Mouse (Mus musculus): ENCODE measurements around the gene Hs3st6. TPM values are rescaled to one million over a fixed set of nuclear protein-coding genes. Genes with fewer than 3 reads are reported as not detected.
"Not testable (repeated sequence)": the region's sequence is repeated elsewhere in the genome, so short reads cannot be mapped to it uniquely, and the experiment has no call there.

The Hs3st6 gene
- polyA plus RNA-seq, 1 experiment from 2014 or later, result 2.5 TPM

DNA sequence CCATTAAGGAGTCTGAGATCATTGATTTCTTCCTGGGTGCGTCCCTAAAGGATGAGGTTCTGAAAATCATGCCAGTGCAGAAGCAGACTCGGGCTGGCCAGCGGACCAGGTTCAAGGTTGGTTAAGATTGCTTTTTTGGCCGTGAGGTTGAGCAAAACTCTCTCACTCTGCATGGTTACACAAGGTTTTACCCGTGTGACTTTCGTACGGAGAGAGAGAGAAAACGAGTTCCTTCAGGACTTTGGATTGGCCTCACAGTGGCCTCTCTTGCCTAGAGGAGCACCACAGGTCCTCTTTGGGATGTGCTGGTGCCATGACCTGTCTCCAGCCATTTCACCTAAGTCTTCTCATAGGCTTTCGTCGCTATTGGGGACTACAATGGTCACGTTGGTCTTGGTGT is 32.2 kb upstream of the Hs3st6 start:
- under 1% methylated on average over 11 of the region's 11 CpGs for WGBS
- H3K4me2 ChIP-seq, result peak overlapping the region; percentile 81
- H3K27me3 ChIP-seq; ATAC-seq (ENCODE audit: borderline replicate concordance, extremely low read depth, low FRiP score, low TSS enrichment); H3K9me3 ChIP-seq: not testable (repeated sequence)
- H3K4me3 ChIP-seq, result peak overlapping the region; percentile 91
- peaks cover 23% of the 10 kb centered on the region for H3K36me3 ChIP-seq
- H3K27ac ChIP-seq, result peak overlapping the region; percentile 84
- H3K4me1 ChIP-seq, result peaks cover 36% of the 10 kb centered on the region
- peak overlapping the region; percentile 80 for H3K9ac ChIP-seq

DNA sequence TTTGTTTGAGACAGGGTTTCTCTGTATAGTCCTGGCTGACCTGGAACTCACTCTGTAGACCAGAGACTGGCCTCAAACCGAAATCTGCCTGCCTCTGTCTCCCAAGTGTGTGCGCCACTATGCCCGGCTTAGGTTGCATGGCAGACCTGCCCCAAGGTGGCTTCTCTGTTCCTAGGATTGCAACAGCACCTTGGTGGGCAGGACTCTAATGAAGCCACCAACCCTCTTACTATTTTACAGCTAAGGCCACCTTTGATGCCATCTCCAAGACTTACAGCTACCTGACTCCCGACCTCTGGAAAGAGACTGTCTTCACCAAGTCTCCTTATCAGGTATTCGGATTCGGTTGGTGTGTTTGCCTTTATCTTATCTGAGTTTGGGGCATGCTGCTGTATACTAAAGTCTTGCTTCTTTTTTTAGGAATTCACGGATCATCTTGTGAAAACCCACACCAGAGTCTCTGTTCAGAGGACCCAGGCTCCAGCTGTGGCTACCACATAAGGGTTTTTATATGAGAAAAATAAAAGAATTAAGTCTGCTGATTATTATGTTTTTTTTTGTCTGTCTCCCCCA is 31.3 kb upstream of the Hs3st6 start:
- H3K27ac ChIP-seq, result not testable (repeated sequence)

DNA sequence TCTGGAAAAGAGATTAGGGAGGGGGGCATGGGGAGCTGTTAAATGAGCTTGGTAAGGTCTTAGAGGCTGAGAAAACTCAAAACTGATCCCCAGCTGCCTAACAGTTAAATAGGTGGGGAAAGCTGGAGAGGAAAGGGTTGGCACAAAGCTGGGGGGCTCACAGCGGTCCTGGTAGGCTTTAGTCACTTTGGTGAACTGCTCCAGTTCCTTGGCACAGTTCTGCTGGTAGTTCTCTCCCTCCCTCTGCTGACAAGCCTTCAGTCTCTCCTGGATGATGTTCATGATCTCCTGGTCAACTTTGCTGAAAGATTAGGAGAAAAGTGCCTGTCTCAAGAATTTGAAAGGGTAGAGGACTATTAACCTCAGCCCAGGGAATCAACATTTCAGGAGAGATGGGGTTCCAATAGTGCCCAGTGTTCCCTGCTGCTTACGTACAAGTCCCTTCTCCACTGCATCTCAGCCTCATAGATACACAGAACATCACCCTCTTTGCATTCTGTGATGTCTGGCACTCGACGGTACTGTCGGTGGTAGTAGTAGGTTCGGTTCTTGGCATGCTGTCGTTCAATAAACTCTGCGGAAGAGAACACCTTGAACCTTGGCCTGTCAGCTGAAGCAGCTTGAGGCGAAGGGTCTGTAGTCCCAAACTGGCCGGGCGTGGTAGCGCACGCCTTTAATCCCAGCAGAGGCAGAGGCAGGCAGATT is 30.4 kb upstream of the Hs3st6 start:
- H3K9ac ChIP-seq, result 0 out of 2 replicates have a peak overlapping the region, but pooled peaks have one; percentile 12
- no peak for ATAC-seq (ENCODE audit: borderline replicate concordance, extremely low read depth, low FRiP score, low TSS enrichment)
- no peaks in the 10 kb centered on the region for H3K27me3 ChIP-seq
- WGBS, result 27% methylated on average over 13 of the region's 13 CpGs
- H3K36me3 ChIP-seq, result peaks cover 20% of the 10 kb centered on the region
- H3K4me3 ChIP-seq, result peak overlapping the region; percentile 84; the same call in 1 of the 2 replicates
- H3K4me2 ChIP-seq, result peak overlapping the region; percentile 81
- no peaks in the 10 kb centered on the region for H3K9me3 ChIP-seq
- H3K27ac ChIP-seq, result 0 out of 2 replicates have a peak overlapping the region, but pooled peaks have one; percentile 0
- peaks cover 36% of the 10 kb centered on the region for H3K4me1 ChIP-seq

More for the DNA sequence above, 31.3 kb upstream of the Hs3st6 start:
- peaks cover 36% of the 10 kb centered on the region for H3K4me1 ChIP-seq
- not testable (repeated sequence) for H3K27me3 ChIP-seq; ATAC-seq (ENCODE audit: borderline replicate concordance, extremely low read depth, low FRiP score, low TSS enrichment); H3K9me3 ChIP-seq
- peak overlapping the region; percentile 91 for H3K4me3 ChIP-seq
- peak overlapping the region; percentile 80 for H3K9ac ChIP-seq
- peak overlapping the region; percentile 81 for H3K4me2 ChIP-seq
- WGBS, result 41% methylated on average over 7 of the region's 7 CpGs
- H3K36me3 ChIP-seq, result peaks cover 20% of the 10 kb centered on the region

DNA sequence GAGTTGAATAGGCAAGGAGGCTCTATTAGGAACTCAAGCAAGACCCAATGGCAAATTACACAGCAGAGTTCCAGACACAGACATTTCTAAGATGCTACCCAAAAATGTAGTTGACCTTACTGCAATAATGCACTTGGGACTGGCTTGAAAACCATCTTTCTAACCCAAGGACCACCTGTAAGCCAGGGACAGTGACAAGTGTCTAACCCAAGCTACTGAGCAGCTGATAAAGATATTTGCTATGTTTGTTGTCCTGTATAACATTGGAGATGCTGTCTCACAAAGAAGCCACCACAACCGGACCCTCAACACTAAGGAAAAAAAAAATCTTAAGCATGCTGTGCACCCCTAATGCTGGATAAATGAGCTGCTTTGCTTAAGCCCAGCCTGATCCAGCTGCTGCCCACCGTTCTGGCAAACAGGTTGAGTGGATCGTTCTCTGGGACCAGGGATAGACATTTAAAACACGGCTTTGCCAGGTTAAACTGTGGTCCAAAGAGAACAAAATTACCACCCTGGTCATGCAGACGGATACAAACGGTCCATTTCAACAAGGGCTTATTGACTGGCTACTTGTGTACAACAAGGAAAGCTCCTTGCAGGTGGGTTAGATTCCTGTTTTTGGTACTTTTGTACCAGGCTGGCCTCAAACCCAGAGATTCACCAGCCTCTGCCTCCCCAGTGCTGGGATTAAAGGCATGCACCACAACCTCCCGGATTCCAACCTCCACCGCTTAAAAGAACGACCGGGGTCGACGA is 29.5 kb upstream of the Hs3st6 start:
- no peaks in the 10 kb centered on the region for H3K9me3 ChIP-seq
- no peak for ATAC-seq (ENCODE audit: borderline replicate concordance, extremely low read depth, low FRiP score, low TSS enrichment)
- 0 out of 2 replicates have a peak, but pooled peaks cover 3% of the 10 kb centered on the region for H3K27me3 ChIP-seq
- 2% methylated on average over 12 of the region's 12 CpGs for WGBS
- peak overlapping the region; percentile 84 for H3K4me3 ChIP-seq
- H3K4me1 ChIP-seq, result peaks cover 36% of the 10 kb centered on the region
- H3K4me2 ChIP-seq, result peak overlapping the region; percentile 81
- peak overlapping the region; percentile 85 for H3K9ac ChIP-seq
- peaks cover 16% of the 10 kb centered on the region for H3K36me3 ChIP-seq
- peak overlapping the region; percentile 76 for H3K27ac ChIP-seq

DNA sequence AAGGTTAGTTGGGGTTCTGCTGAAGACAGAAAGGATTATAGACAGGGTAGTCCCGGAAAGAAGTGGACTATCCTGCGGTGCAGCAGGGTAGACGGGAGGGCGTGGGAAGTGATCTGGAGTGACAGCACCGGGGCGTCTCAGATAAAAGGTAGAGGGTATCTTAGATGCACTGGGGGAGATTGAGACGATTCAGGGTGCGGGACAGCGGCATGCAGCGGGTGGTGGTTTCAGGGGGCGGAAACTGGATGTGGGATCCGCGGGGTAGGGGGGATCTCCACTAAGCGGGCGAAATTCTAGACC is 29.0 kb upstream of the Hs3st6 start:
- WGBS, result 0% methylated on average over 15 of the region's 15 CpGs
- no peaks in the 10 kb centered on the region for H3K9me3 ChIP-seq
- peak overlapping the region; percentile 81 for H3K4me2 ChIP-seq
- H3K36me3 ChIP-seq, result peaks cover 16% of the 10 kb centered on the region
- peaks cover 30% of the 10 kb centered on the region for H3K4me1 ChIP-seq
- peak overlapping the region; percentile 84 for H3K4me3 ChIP-seq
- H3K27ac ChIP-seq, result peak overlapping the region; percentile 76
- H3K27me3 ChIP-seq, result 0 out of 2 replicates have a peak, but pooled peaks cover 3% of the 10 kb centered on the region
- peak; percentile 6; the same call in 1 of the 2 replicates for ATAC-seq (ENCODE audit: borderline replicate concordance, extremely low read depth, low FRiP score, low TSS enrichment)
- peak overlapping the region; percentile 85 for H3K9ac ChIP-seq

DNA sequence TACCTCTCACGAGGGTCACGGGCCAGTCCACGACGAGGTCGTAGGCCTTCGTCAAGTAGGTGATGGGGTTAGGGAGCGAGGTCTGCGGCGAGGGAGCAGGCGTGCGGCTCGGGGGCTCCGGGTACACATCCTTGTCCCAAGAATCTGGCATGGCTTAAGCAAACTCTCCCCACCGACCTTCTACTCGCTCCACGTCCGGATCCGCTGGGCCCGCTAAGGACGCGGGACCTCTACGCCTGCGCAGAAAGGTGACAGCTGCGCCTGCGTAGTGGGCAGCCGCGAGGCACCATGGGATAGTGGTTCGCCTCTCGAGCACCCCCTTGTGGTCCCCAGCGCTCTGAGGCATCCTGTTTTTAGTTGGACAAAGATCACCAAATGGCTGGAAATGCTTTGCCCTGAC is 28.6 kb upstream of the Hs3st6 start, which contains the start of gene Ndufb10:
Ndufb10 (minus strand) TSS at position 295 of the 400 bp plus-strand sequence.
- H3K9me3 ChIP-seq, result no peaks in the 10 kb centered on the region
- peak within 1 kb of the TSS; percentile 84 for H3K4me3 ChIP-seq
- H3K4me1 ChIP-seq, result peaks cover 28% of the 10 kb centered on the region
- H3K4me2 ChIP-seq, result peak within 1 kb of the TSS; percentile 81
- H3K36me3 ChIP-seq, result peaks cover 16% of the 10 kb centered on the region
- H3K27me3 ChIP-seq, result 0 out of 2 replicates have a peak, but pooled peaks cover 3% of the 10 kb centered on the region
- peak; percentile 76 for ATAC-seq (ENCODE audit: borderline replicate concordance, extremely low read depth, low FRiP score, low TSS enrichment)
- peak within 1 kb of the TSS; percentile 85 for H3K9ac ChIP-seq
- WGBS, result under 1% methylated on average over 30 of the region's 30 CpGs
- H3K27ac ChIP-seq, result peak within 1 kb of the TSS; percentile 76

DNA sequence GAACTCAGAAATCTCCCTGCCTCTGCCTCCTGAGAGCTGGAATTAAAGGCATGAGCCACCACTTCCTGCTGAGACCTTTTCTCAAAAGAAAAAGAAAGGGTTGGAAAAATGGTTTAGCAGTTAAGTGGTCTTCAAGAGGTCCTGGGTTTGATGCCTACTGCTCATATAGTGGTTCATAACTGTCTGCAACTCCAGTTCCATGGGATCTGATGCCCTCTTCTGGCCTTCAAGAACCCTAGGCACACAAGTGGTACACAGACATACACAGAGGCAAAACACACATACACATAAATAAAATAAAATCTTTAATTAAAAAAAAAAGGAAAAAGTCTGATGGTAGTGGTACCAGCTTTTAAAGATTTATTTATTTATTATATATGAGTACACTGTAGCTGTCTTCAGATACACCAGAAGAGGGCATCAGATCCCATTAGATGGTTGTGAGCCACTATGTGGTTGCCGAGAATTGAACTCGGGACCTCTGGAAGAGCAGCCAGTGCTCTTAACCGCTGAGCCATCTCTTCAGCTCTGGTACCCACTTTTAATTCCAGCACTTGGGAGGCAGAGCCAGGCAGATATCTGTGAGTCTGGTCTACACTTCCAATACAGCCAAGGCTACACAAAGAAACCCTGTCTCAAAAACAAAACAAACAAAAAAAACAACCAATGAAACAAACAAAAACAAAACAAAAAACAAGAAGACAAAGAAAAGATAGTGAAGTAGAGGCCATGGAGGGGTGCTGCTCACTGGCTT is 27.0 kb upstream of the Hs3st6 start:
- Histone ChIP-seq H3K27ac (no peak overlapping the region), H3K4me1 (peaks cover 28% of the 10 kb centered on the region), H3K27me3 (0 out of 2 replicates have a peak, but pooled peaks cover 3% of the 10 kb centered on the region), H3K9ac (no peak overlapping the region), H3K4me3 (no peak overlapping the region), H3K9me3 (no peaks in the 10 kb centered on the region), H3K4me2 (no peak overlapping the region), H3K36me3 (peaks cover 16% of the 10 kb centered on the region)
- no peak for ATAC-seq (ENCODE audit: borderline replicate concordance, extremely low read depth, low FRiP score, low TSS enrichment)
- WGBS, result 68% methylated on average over 3 of the region's 3 CpGs

GRCm38 (mm10) chr17:24727618-24728017 is 25.2 kb upstream of the Hs3st6 start, which contains the start of gene Rpl3l:
Gene Rpl3l, plus strand, starts transcription at chr17:24727820.
- H3K27ac ChIP-seq, result no peak within 1 kb of the TSS
- 63% methylated on average over 2 of the region's 2 CpGs for WGBS
- no peak for ATAC-seq (ENCODE audit: borderline replicate concordance, extremely low read depth, low FRiP score, low TSS enrichment)
- H3K27me3 ChIP-seq, result peaks cover 3% of the 10 kb centered on the region; the same call in 1 of the 2 replicates
- no peak within 1 kb of the TSS for H3K4me2 ChIP-seq
- H3K36me3 ChIP-seq, result peaks cover under 1% of the 10 kb centered on the region; the same call in 1 of the 2 replicates
- H3K4me3 ChIP-seq, result no peak within 1 kb of the TSS
- H3K4me1 ChIP-seq, result peaks cover 13% of the 10 kb centered on the region
- H3K9ac ChIP-seq, result no peak within 1 kb of the TSS
- no peaks in the 10 kb centered on the region for H3K9me3 ChIP-seq

DNA sequence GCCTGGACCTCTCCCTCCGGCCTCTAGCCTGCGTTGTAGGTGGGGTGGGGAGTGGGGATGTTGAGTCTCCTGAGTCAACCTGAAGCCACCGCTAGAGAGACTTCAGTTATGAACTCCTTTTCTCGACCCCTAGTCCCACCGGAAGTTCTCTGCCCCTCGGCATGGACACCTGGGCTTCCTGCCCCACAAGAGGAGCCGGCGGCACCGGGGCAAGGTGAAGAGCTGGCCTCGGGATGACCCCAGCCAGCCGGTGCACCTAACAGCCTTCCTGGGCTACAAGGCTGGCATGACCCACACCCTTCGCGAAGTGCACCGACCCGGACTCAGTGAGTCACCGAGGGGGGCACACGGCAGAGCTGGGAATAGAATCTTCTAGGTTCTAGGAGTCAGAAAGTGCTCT is 24.6 kb upstream of the Hs3st6 start:
- Histone ChIP-seq H3K9ac (no peak overlapping the region), H3K4me1 (peaks cover 7% of the 10 kb centered on the region; the same call in 1 of the 2 replicates), H3K36me3 (no peaks in the 10 kb centered on the region), H3K27ac (no peak overlapping the region), H3K27me3 (peaks cover 3% of the 10 kb centered on the region; the same call in 1 of the 2 replicates), H3K9me3 (no peaks in the 10 kb centered on the region), H3K4me2 (no peak overlapping the region), H3K4me3 (no peak overlapping the region)
- no peak for ATAC-seq (ENCODE audit: borderline replicate concordance, extremely low read depth, low FRiP score, low TSS enrichment)
- 60% methylated on average over 17 of the region's 17 CpGs for WGBS

- Histone ChIP-seq H3K36me3 (no peaks in the 10 kb centered on the region), H3K4me2 (no peak overlapping the region), H3K27me3 (peaks cover 3% of the 10 kb centered on the region; the same call in 1 of the 2 replicates), H3K4me1 (peaks cover 2% of the 10 kb centered on the region; the same call in 1 of the 2 replicates), H3K9ac (no peak overlapping the region), H3K9me3 (no peaks in the 10 kb centered on the region), H3K27ac (no peak overlapping the region), H3K4me3 (no peak overlapping the region)
- WGBS, result 46% methylated on average over 6 of the region's 6 CpGs
- ATAC-seq (ENCODE audit: borderline replicate concordance, extremely low read depth, low FRiP score, low TSS enrichment), result no peak
Observed at GRCm38 (mm10) chr17:24729067-24729466, 23.7 kb upstream of the Hs3st6 start.

- H3K9ac ChIP-seq, result no peak overlapping the region
- no peak for ATAC-seq (ENCODE audit: borderline replicate concordance, extremely low read depth, low FRiP score, low TSS enrichment)
- 77% methylated on average over 14 of the region's 14 CpGs for WGBS
- H3K4me3 ChIP-seq, result no peak overlapping the region
- H3K27me3 ChIP-seq, result peaks cover 3% of the 10 kb centered on the region; the same call in 1 of the 2 replicates
- H3K9me3 ChIP-seq, result no peaks in the 10 kb centered on the region
- no peaks in the 10 kb centered on the region for H3K36me3 ChIP-seq
- H3K27ac ChIP-seq, result no peak overlapping the region
- no peak overlapping the region for H3K4me2 ChIP-seq
- H3K4me1 ChIP-seq, result 0 out of 2 replicates have a peak, but pooled peaks cover under 1% of the 10 kb centered on the region
Observed at GRCm38 (mm10) chr17:24730787-24731186, 22.0 kb upstream of the Hs3st6 start.
